Mouse (Mus musculus) liver, embryonic 11.5 days (tissue): ENCODE results near the gene Jmjd1c. TPM values are rescaled to one million over a fixed set of nuclear protein-coding genes. Genes with fewer than 3 reads are reported as not detected.

Source experiments
- ATAC-seq: fragments of 200-750 bp; cut with Nextera tagmentation; replicated peaks from 2 replicates; pipeline ENCODE4 v1.8.0; 2017; ENCODE audit warnings: moderate number of reproducible peaks, mild to moderate bottlenecking, moderate TSS enrichment, moderate library complexity; ENCODE audit not compliant: low FRiP score
- DNase-seq: peaks from one replicate; pipeline ENCODE4 v3.0.0-alpha.2; 2017; ENCODE audit warnings: low spot score
- H3K27ac ChIP-seq: fragments of 300-500 bp; sonication (generic); 2 replicates; pipeline ENCODE4 v1.5.1; 2014; ENCODE audit warnings: mild to moderate bottlenecking, low read depth, low read length, control low read depth
- H3K27me3 ChIP-seq: fragments of 300-500 bp; sonication (generic); replicated peaks from 2 replicates; pipeline ENCODE4 v1.6.1; 2014; ENCODE audit warnings: low read length, mixed read lengths; ENCODE audit not compliant: control insufficient read depth, insufficient read depth
- H3K36me3 ChIP-seq: fragments of 300-500 bp; sonication (generic); 2 replicates; pipeline ENCODE4 v1.6.1; 2014; ENCODE audit warnings: mild to moderate bottlenecking, low read length, moderate library complexity, mixed read lengths; ENCODE audit not compliant: control insufficient read depth, insufficient read depth
- H3K4me1 ChIP-seq: fragments of 300-500 bp; sonication (generic); replicated peaks from 2 replicates; pipeline ENCODE4 v1.6.1; 2014; ENCODE audit warnings: low read length, mixed read lengths; ENCODE audit not compliant: control insufficient read depth, insufficient read depth
- H3K4me2 ChIP-seq: fragments of 300-500 bp; sonication (generic); 2 replicates; pipeline ENCODE4 v1.6.1; 2014; ENCODE audit warnings: mild to moderate bottlenecking, control low read depth, moderate library complexity
- H3K4me3 ChIP-seq: fragments of 300-500 bp; sonication (generic); 2 replicates; pipeline ENCODE4 v1.5.1; 2014; ENCODE audit warnings: low read depth, low read length, control low read depth
- H3K9ac ChIP-seq: fragments of 300-500 bp; sonication (generic); 2 replicates; pipeline ENCODE4 v1.6.1; 2014; ENCODE audit warnings: low read depth, low read length, control low read depth
- H3K9me3 ChIP-seq: fragments of 300-500 bp; sonication (generic); 2 replicates; pipeline ENCODE4 v1.6.1; 2016; ENCODE audit warnings: low read length, inconsistent platforms, mixed read lengths; ENCODE audit not compliant: control insufficient read depth
- WGBS: fragments of 180-500 bp; shearing (Covaris S2); extraction: QIAGEN DNeasy Blood & Tissue Kit; methylation state at CpG from one replicate; pipeline ENCODE4 v1.1.7; 2014; 5-methylcytosine and 5-hydroxymethylcytosine counted together
- polyA plus RNA-seq: library from polyadenylated mRNA; unstranded; fragments of >200 nt; fragmentation: Nextera tagmentation; extraction: Ambion mirVana; gene quantifications from 2 replicates; pipeline ENCODE4 v1.2.1, GENCODE M21; 2014

Jmjd1c gene
- polyA plus RNA-seq, 1 experiment from 2014 or later: 31.6 TPM

DNA sequence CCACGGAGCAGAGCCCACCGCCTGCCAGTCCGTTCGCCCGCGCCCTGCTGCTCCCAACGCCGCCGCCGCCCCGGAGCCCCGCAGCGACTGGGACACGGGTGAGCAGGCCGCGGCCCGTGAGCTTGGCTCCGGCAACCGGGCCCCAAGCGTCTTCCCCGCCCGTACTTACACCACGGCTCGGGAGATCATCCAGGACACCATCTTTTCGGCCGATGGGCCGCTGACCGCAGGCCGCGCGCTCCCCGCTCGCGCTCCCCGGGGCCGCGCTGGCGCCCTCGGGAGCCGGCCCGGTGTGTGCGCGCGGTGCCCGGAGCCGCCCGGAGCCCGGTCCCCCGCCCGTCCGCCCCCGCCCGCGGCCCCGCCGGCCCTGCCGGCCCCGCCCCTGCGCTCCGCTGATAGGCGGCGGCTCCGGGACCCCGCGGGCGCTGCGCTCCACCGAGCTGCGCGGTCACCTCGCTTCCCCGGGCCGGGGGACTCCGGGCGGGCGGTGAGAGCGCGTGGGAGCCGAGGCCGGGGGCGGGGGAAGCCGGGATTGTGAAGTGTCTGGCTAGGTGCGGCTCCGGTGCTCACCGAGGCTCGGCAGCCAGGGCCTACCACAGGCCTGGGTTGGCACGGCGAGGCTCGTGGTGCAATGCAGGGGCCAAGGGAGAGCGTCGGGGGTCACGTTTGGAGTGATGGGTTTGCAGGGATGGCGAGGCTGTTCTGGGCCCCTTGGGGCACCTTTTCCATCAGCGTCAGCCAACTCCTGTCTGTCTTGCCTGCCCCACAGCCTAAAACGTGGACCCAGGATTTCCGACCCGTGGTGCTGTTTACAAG, 904 bp downstream of the Jmjd1c start, which contains the start of gene Reep3:
Gene Reep3 (minus strand): TSS at position 325 of the 816 bp plus-strand sequence.
- Histone ChIP-seq H3K27ac (peak within 1 kb of the TSS; percentile 97), H3K36me3 (no peaks in the 10 kb centered on the region), H3K4me2 (peak within 1 kb of the TSS; percentile 86), H3K9me3 (no peaks in the 10 kb centered on the region), H3K27me3 (no peaks in the 10 kb centered on the region), H3K4me1 (peaks cover 28% of the 10 kb centered on the region), H3K9ac (peak within 1 kb of the TSS; percentile 98), H3K4me3 (peak within 1 kb of the TSS; percentile 90)
- DNase-seq (peak; percentile 70), ATAC-seq (peak; percentile 84)
- WGBS: under 1% methylated on average over 75 of the region's 97 CpGs

DNA sequence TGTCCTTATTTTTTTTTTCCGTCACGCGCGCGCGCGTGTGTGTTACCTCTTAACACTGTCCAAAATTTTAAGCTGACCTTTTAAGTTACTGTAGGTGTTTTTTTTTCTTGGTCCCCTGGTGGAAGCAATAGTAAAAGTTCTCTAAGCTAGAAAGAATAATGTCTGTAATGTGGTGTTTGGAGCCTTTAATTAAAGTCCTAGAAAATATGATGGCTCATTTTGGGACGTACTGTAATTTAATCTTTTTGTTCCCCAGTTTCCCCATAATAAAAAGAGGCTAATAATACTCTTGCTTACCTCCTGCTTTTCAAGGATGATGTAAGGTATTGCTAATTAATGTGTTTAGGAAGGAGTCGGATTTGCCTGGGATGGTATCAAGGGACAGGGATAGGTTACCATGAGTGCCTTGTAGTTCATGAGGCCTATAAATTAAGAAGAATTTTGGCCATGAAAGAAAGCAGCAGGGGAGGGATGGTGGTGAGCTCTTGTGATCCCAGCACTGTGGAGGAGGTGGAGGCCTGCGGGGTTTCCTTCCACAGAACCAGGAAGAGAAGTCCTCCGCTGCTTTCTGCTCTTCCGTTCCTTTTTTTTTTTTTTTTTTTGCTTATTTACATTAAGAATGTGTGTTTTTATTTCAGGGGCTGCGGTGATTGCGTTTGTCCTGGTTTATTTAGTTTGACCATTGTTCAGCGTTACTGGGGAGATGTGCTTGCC, 1.7 kb downstream of the Jmjd1c start:
- H3K4me3 ChIP-seq: peak overlapping the region; percentile 90
- peaks cover 32% of the 10 kb centered on the region for H3K4me1 ChIP-seq
- H3K9ac ChIP-seq: peak overlapping the region; percentile 98
- H3K36me3 ChIP-seq: no peaks in the 10 kb centered on the region
- DNase-seq (no peak), ATAC-seq (no peak)
- H3K27me3 ChIP-seq: no peaks in the 10 kb centered on the region
- no peaks in the 10 kb centered on the region for H3K9me3 ChIP-seq
- peak overlapping the region; percentile 97; the same call in 1 of the 2 replicates for H3K27ac ChIP-seq
- H3K4me2 ChIP-seq: peak overlapping the region; percentile 86
- 5% methylated on average over 15 of the region's 15 CpGs for WGBS

DNA sequence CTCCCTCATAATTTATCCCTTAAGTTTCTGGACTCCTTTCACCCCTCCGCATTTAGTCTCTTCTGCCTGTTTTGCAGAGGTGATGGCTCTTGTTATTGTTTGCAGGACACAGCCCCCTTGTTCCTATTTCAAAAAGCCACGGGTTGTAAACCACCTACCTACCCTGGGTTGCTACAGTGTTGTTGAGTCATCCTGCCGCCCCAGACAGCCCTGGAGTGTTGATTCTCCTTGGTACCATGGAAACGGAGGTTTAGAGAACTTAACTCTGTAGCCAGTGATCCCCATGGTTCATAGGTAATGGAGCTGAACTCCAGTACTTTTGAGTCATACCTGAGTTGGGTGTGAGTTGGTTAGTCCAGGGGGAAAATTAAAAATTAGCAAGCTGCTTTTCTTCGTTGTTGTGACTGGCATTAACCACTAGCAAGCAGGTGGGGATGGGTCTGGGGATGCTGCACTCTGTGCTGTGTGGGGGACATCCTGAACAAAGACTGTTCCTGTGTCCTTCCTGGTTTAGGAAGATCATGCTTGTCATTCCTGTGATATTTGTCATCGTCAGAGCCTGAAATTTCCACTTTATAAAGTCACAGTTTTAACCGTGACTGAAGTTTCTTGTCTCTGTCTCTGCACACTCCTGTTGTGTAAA, 2.6 kb downstream of the Jmjd1c start:
- WGBS: 36% methylated on average over 7 of the region's 7 CpGs
- no peaks in the 10 kb centered on the region for H3K27me3 ChIP-seq
- DNase-seq (no peak), ATAC-seq (no peak)
- H3K9ac ChIP-seq: no peak overlapping the region; the same call in 1 of the 2 replicates
- no peak overlapping the region for H3K27ac ChIP-seq
- no peaks in the 10 kb centered on the region for H3K9me3 ChIP-seq
- peak overlapping the region; percentile 86 for H3K4me2 ChIP-seq
- peaks cover 36% of the 10 kb centered on the region for H3K4me1 ChIP-seq
- H3K4me3 ChIP-seq: peak overlapping the region; percentile 10; the same call in 1 of the 2 replicates
- H3K36me3 ChIP-seq: no peaks in the 10 kb centered on the region

DNA sequence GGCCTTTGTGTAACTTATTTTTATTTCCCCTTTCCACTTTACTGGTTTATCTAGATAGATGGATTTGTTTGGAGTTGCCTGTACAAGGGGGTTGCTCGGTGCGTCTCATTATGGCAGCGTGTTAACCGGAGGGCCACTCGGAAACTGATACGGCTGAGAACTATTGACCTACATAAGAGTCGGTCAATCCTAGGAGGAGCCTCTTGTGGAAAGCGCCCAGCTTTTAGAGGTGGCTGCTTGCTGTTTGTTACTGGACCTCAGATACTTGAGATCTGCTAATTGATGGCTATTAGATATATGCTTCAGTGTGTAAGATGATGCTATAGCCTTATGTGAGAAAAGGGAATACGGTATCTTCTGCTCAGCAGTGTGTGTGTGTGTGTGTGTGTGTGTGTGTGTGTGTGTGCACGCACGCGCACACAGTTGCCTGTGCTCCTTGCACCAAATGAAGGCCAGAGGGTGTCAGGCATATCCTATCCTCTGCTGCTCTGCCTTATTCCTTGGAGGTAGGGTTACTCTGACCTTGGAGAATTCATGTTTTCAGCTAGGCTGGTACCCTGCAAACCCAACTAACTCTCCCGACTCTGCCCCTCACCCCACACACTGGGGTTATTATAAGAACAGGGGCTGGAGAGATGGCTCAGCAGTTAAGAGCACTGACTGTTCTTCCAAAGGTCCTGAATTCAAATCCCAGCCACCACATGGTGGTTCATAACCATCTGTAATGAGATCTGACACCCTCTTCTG, 3.4 kb downstream of the Jmjd1c start:
- H3K27ac ChIP-seq: no peak overlapping the region

DNA sequence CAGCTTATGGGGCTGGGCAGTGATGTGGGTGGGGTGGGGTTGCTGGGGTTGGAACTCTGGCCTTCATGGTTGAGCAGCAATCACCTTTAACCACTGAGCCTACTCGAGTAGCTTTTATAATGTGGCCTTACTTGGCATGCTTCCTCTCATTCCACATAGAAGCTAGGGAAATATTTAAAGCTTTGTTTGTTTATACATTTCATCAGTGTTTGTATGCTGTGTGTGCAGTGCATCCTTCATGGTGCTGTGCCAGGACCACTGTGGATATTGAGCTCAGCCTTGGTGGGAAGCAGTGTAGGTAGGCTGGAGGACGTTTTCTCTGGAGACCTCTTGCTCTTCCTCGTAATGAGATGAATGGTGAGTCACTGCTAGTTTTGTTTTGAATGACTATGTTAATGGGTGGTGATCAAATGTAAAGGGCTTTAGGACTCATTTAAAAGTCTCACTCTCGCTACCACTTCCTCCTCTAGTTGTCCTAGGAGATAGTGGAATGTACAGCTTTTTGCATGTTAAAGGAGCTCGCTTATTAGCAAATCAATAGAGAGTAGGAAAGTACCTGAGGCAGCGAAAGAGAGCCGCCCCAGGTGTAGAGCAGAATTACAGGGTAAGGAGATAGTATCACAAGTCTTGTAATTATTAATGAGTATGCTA, 4.2 kb downstream of the Jmjd1c start:
- WGBS: 63% methylated on average over 7 of the region's 7 CpGs

More for the DNA sequence above, 3.4 kb downstream of the Jmjd1c start:
- 81% methylated on average over 13 of the region's 13 CpGs for WGBS
- Histone ChIP-seq H3K9ac (no peak overlapping the region), H3K9me3 (no peaks in the 10 kb centered on the region), H3K27me3 (no peaks in the 10 kb centered on the region), H3K36me3 (no peaks in the 10 kb centered on the region), H3K4me1 (peaks cover 44% of the 10 kb centered on the region), H3K4me3 (no peak overlapping the region), H3K4me2 (no peak overlapping the region)
- DNase-seq (no peak), ATAC-seq (no peak)

DNA sequence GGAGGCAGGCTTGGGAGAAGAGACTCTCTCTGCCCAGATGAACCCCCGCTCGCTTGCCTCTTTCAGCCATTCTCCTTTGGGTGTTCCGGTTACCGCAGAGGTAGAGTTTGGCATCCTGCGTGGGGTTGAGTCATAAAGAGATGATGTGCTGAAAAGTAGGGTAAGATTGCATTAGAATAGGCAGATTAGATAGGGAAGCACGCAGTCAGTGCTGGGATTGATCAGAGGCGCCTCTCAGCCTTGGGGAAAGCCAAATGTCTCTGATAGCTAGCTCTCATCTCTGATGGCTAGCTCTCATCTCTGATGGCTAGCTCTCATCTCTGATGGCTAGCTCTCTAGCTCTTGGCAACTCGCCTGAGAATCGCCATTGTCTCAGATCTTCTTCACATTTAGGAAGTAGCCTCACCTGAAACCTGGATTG, 4.9 kb downstream of the Jmjd1c start:
- H3K4me2 ChIP-seq: no peak overlapping the region
- no peak overlapping the region for H3K9ac ChIP-seq
- no peak overlapping the region for H3K4me3 ChIP-seq

More for the DNA sequence above, 4.2 kb downstream of the Jmjd1c start:
- Histone ChIP-seq H3K4me1 (peaks cover 47% of the 10 kb centered on the region), H3K4me3 (no peak overlapping the region), H3K9me3 (no peaks in the 10 kb centered on the region), H3K9ac (no peak overlapping the region), H3K27me3 (no peaks in the 10 kb centered on the region), H3K4me2 (no peak overlapping the region), H3K36me3 (no peaks in the 10 kb centered on the region), H3K27ac (no peak overlapping the region)
- no peak for ATAC-seq
- no peak for DNase-seq

GRCm38 (mm10) chr10:67104543-67104942, 8.6 kb downstream of the Jmjd1c start:
- Histone ChIP-seq H3K27ac (no peak overlapping the region), H3K4me2 (no peak overlapping the region)
- WGBS: 36% methylated on average over 9 of the region's 9 CpGs

More for the DNA sequence above, 4.9 kb downstream of the Jmjd1c start:
- Histone ChIP-seq H3K27me3 (no peaks in the 10 kb centered on the region), H3K27ac (no peak overlapping the region), H3K4me1 (peaks cover 47% of the 10 kb centered on the region), H3K9me3 (no peaks in the 10 kb centered on the region), H3K36me3 (no peaks in the 10 kb centered on the region)
- ATAC-seq (no peak), DNase-seq (no peak)
- WGBS: 72% methylated on average over 9 of the region's 9 CpGs

More at GRCm38 (mm10) chr10:67104543-67104942, 8.6 kb downstream of the Jmjd1c start:
- Histone ChIP-seq H3K4me1 (peaks cover 47% of the 10 kb centered on the region), H3K27me3 (no peaks in the 10 kb centered on the region), H3K4me3 (no peak overlapping the region), H3K36me3 (no peaks in the 10 kb centered on the region), H3K9ac (no peak overlapping the region), H3K9me3 (no peaks in the 10 kb centered on the region)
- ATAC-seq (no peak), DNase-seq (no peak)
